Mouse (Mus musculus) midbrain, embryonic 12.5 days (tissue): ENCODE data around the gene Crtc1. TPM values are rescaled to one million over a fixed set of nuclear protein-coding genes. Genes with fewer than 3 reads are reported as not detected.
A peak's percentile ranks its signal among the peaks of the same experiment; 100 is the strongest.

Source experiments
- ATAC-seq: fragments of 200-750 bp; cut with Nextera tagmentation; 2 replicates; pipeline ENCODE4 v1.8.0; 2017; ENCODE audit warnings: low read depth, moderate TSS enrichment, moderate library complexity; ENCODE audit not compliant: low FRiP score
- H3K27ac ChIP-seq: fragments of 300-500 bp; sonication (generic); replicated peaks from 2 replicates; pipeline ENCODE4 v1.5.1; 2016; ENCODE audit warnings: mild to moderate bottlenecking
- H3K27me3 ChIP-seq: fragments of 300-500 bp; sonication (generic); 2 replicates; pipeline ENCODE4 v1.6.1; 2016; ENCODE audit warnings: mild to moderate bottlenecking
- H3K36me3 ChIP-seq: fragments of 300-500 bp; sonication (generic); 2 replicates; pipeline ENCODE4 v1.6.1; 2016
- H3K4me1 ChIP-seq: fragments of 300-500 bp; sonication (generic); 2 replicates; pipeline ENCODE4 v1.6.1; 2016
- H3K4me2 ChIP-seq: fragments of 300-500 bp; sonication (generic); replicated peaks from 2 replicates; pipeline ENCODE4 v1.6.1; 2016; ENCODE audit warnings: mild to moderate bottlenecking, moderate library complexity
- H3K4me3 ChIP-seq: fragments of 300-500 bp; sonication (generic); 2 replicates; pipeline ENCODE4 v1.5.1; 2016; ENCODE audit warnings: mild to moderate bottlenecking
- H3K9ac ChIP-seq: fragments of 300-500 bp; sonication (generic); replicated peaks from 2 replicates; pipeline ENCODE4 v1.6.1; 2016; ENCODE audit warnings: mild to moderate bottlenecking, moderate library complexity
- H3K9me3 ChIP-seq: fragments of 300-500 bp; sonication (generic); 2 replicates; pipeline ENCODE4 v1.6.1; 2016; ENCODE audit warnings: mild to moderate bottlenecking
- WGBS: fragments of 180-500 bp; shearing (Covaris S2); methylation state at CpG from one replicate; pipeline ENCODE4 v1.1.7; 2016; 5-methylcytosine and 5-hydroxymethylcytosine counted together
- polyA plus RNA-seq: library from polyadenylated mRNA; unstranded; fragments of >200 nt; fragmentation: Nextera tagmentation; extraction: Ambion mirVana; gene quantifications from 2 replicates; pipeline ENCODE4 v1.2.1, GENCODE M21; 2016

Crtc1 gene
- polyA plus RNA-seq, result 22.8 and 23.6 TPM in 2 replicates

DNA sequence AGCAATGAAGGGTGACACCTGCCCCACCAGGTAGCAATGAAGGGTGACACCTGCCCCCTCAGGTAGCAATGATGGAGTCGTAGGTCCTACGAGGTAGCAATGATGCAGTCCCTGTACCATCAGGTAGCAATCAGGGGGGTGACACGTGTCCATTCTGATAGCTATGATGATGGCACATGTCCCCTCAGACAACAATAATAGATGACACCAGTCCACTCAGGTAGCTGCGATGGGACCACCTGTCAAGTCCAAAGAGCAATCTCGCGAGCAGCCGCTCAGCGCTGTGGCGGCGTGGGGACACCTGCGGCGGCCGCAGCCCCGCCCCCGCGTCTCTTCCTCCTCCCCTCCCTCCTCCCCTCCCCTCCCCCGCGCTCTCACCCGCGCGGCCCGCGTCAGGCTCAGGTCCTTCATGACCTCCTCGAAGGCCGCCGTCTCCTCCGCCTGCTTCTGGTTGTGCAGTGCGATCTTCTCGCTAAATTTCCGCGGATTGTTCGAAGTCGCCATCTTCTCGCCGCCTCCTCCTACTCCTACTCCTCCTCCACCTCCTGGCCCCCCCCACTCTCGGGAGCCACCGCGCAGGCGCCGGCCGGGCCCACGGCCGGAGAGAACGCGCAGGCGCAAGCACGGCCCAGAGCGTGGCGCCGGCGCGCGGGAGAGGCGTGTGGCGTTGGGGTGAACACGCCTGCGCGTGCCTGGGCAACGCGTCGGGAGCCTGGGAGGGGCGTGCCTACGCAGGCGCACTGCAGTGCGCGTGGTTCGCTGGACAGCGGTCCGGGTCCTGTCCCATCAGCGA lies at the start of gene Crtc1:
Gene Crtc1, minus strand, starts transcription at position 525 of the 793 bp plus-strand sequence.
- under 1% methylated on average over 65 of the region's 70 CpGs for WGBS
- Histone ChIP-seq H3K4me2 (peak within 1 kb of the TSS; percentile 76), H3K4me1 (peaks cover 21% of the 10 kb centered on the region), H3K4me3 (peak within 1 kb of the TSS; percentile 69), H3K36me3 (no peaks in the 10 kb centered on the region), H3K27me3 (no peaks in the 10 kb centered on the region), H3K27ac (peak within 1 kb of the TSS; percentile 80), H3K9me3 (no peaks in the 10 kb centered on the region), H3K9ac (peak within 1 kb of the TSS; percentile 75)
- peak; percentile 98 for ATAC-seq

DNA sequence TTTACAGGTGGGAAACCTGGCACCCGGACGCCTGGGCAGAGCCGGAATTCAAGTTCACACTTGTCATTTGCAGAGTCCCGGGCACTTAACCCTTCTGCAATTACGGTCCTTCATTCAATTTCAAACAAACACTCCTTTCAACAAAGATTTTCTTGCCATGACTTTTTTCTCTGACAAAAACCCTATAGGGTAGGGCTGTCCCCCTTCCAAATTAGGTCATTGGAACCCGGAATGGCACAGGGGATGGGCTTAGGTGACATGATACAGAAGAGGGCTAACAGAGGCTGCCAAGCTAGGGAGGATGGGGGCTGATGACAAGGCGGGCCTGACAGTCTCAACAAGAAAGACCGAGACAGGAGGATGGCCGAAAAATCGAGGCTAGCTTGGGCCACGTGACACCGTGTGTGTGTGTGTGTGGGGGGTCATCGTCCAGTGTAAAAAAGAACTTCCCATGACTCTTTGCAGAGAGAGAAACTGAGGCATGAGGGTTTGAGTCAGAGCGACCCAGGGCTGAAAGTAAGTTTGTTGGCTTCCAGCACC lies 49.6 kb upstream of the Crtc1 start:
- Histone ChIP-seq H3K9me3 (no peaks in the 10 kb centered on the region), H3K9ac (no peak overlapping the region), H3K4me3 (peak overlapping the region; percentile 33), H3K36me3 (no peaks in the 10 kb centered on the region), H3K4me1 (peaks cover 45% of the 10 kb centered on the region), H3K4me2 (peak overlapping the region; percentile 43), H3K27me3 (peaks cover 100% of the 10 kb centered on the region), H3K27ac (no peak overlapping the region)
- ATAC-seq, result no peak
- 3% methylated on average over 14 of the region's 14 CpGs for WGBS

DNA sequence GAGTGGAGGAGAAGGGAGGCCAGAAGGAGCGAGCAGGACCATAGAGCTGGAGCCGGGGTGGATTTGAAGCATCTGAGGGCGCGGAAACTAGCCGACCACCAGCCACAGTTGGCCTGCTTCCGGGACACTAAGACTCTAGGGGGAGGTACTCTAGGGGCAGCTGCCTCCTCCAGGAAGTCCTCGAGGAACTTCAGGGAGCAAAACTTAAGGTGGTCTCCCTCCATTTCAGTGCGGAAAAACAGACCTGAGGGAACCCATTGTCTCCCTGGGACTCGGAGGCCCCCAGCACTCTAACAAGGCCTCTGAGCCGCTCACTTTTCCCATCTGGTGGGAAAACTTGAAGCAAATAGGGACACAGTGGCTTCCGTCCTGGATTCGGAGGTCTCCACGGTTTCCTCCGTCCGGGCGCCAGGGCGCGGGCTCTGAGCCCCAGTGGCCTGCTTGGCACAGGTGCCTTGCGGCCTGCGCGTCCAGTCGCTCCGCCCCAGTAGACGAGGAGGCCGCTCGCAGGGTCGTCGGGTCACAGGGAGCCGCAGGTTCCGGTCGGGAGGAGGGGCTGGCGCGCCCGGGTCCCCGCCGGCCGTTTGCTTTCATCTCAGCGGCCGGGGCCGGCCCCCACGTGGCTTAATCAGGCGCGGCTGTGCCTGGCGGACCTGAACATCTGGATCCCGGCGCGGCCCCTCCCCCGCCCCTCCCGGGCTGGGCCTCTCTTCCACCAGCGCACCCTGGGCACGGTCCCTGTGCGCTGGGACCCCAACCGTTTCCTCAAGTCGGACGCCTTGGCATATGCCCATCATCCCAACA lies 48.8 kb upstream of the Crtc1 start:
- peak; percentile 52; the same call in 1 of the 2 replicates for ATAC-seq
- Histone ChIP-seq H3K4me2 (peak overlapping the region; percentile 66), H3K36me3 (no peaks in the 10 kb centered on the region), H3K27me3 (peaks cover 100% of the 10 kb centered on the region), H3K4me1 (peaks cover 37% of the 10 kb centered on the region), H3K27ac (no peak overlapping the region), H3K9me3 (no peaks in the 10 kb centered on the region), H3K9ac (peak overlapping the region; percentile 25), H3K4me3 (peak overlapping the region; percentile 33)
- WGBS, result 3% methylated on average over 54 of the region's 55 CpGs

DNA sequence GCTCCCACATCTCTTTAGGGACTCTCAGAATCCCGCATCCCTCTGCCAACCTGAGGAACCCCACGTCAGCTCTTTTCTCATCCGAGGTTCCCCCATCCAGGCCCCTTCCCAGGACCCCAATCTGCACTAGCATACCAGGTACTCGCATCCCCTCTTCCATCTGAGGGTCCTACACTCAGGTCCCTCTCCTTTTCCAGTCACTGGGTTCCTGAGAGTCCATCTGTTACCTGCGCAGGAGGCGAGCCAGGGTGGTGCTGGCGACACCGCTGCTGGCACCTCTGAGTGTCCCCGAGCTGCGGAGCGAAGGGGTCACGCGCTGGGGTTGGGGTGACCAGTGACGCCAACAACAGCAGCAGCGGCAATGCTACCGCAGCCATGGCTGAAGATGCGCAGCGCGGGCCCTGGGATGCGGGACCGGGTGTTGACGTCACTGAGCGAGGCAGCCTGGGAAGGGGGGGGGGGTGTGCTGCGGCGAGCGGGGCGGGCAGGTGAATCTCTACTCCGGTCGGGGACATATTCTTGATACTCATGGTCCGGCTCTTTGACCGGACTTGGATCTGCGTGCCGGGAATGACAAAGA lies 47.7 kb upstream of the Crtc1 start, which contains the start of gene Tmem59l:
Gene Tmem59l, minus strand, starts transcription at position 418 of the 580 bp plus-strand sequence.
- peaks cover 29% of the 10 kb centered on the region for H3K4me1 ChIP-seq
- WGBS, result 5% methylated on average over 31 of the region's 33 CpGs
- H3K27me3 ChIP-seq, result peaks cover 98% of the 10 kb centered on the region
- no peak within 1 kb of the TSS for H3K27ac ChIP-seq
- H3K9ac ChIP-seq, result peak within 1 kb of the TSS; percentile 68
- H3K4me3 ChIP-seq, result peak within 1 kb of the TSS; percentile 47
- peak; percentile 35 for ATAC-seq
- H3K36me3 ChIP-seq, result no peaks in the 10 kb centered on the region
- no peaks in the 10 kb centered on the region for H3K9me3 ChIP-seq
- peak within 1 kb of the TSS; percentile 66 for H3K4me2 ChIP-seq

DNA sequence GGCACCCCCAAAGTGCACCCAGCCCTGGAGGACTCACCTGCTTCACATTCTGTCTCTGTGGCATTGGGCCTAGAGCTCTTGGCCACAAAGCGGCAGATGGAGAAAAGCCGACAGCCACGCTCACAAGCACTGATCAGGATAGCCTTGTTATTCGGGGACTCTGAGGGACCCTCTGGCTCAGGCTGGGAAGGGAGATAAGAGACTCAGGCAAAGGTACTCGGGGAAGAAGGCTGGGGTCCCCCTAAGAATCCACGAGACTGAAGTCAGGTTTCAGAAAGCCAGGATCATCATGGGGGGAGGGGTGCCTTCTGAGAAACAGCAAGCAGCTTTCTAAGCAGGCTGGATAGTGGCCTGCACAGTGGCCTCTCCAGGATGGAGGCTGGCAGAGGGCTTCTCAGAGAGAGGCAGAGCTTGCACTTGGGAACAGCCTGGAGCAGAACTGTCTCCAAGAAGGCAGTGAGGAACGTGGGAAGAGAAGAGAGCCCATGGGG lies 46.9 kb upstream of the Crtc1 start:
- Histone ChIP-seq H3K4me2 (peak overlapping the region; percentile 66), H3K36me3 (no peaks in the 10 kb centered on the region), H3K9ac (no peak overlapping the region), H3K9me3 (no peaks in the 10 kb centered on the region), H3K4me1 (peaks cover 29% of the 10 kb centered on the region), H3K27ac (no peak overlapping the region), H3K27me3 (peaks cover 96% of the 10 kb centered on the region), H3K4me3 (peak overlapping the region; percentile 47; the same call in 1 of the 2 replicates)
- no peak for ATAC-seq
- WGBS, result 44% methylated on average over 7 of the region's 7 CpGs

DNA sequence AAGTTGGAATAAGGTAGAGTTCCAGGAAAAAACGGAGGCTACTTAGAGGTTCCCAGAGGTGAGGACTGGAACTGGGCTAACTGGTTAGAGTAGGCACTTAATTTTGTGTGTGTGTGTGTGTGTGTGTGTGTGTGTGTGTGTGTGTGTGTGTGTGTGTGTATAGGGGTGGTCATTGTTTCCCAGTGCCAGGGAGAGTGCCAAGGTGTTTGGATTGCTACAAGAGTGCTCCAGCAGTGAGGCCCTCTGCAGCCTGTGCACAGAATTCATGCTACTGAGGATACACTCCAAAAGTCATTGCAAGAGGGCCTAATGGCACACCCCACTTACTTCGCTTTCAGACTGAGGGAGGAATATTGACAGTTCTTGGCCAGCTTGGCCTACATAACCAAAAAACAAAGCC lies 43.6 kb upstream of the Crtc1 start:
- H3K27me3 ChIP-seq, result peaks cover 87% of the 10 kb centered on the region
- H3K4me2 ChIP-seq, result no peak overlapping the region
- no peak overlapping the region for H3K27ac ChIP-seq
- H3K9ac ChIP-seq, result no peak overlapping the region
- no peaks in the 10 kb centered on the region for H3K36me3 ChIP-seq
- H3K4me1 ChIP-seq, result peaks cover 12% of the 10 kb centered on the region; the same call in 1 of the 2 replicates
- no peak for ATAC-seq
- no peaks in the 10 kb centered on the region for H3K9me3 ChIP-seq
- WGBS, result 62% methylated on average over 2 of the region's 2 CpGs
- H3K4me3 ChIP-seq, result no peak overlapping the region

DNA sequence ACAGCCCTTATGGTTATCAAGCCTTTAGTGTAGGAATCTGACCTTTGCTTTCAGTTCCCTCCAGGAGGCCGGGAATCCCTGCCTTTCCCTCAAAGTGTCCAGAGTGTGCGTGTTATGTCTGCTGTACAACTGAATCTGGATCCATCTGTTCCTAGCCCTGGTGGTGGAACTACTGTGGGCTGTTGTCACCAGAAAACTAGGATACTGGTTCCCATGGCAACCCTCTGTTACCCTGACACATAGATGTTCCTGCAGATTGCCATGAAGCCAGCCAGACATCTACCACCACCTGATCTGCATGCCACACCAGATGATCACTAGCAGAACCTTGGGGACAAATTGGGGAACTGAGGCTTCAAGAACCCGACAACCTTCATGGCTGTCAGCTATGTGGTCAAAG lies 42.5 kb upstream of the Crtc1 start:
- peaks cover 85% of the 10 kb centered on the region for H3K27me3 ChIP-seq
- no peaks in the 10 kb centered on the region for H3K36me3 ChIP-seq
- WGBS, result 74% methylated on average over 3 of the region's 3 CpGs
- no peak overlapping the region for H3K9ac ChIP-seq
- H3K27ac ChIP-seq, result no peak overlapping the region
- H3K4me1 ChIP-seq, result peaks cover 15% of the 10 kb centered on the region
- ATAC-seq, result no peak
- no peaks in the 10 kb centered on the region for H3K9me3 ChIP-seq
- no peak overlapping the region for H3K4me2 ChIP-seq
- no peak overlapping the region for H3K4me3 ChIP-seq

DNA sequence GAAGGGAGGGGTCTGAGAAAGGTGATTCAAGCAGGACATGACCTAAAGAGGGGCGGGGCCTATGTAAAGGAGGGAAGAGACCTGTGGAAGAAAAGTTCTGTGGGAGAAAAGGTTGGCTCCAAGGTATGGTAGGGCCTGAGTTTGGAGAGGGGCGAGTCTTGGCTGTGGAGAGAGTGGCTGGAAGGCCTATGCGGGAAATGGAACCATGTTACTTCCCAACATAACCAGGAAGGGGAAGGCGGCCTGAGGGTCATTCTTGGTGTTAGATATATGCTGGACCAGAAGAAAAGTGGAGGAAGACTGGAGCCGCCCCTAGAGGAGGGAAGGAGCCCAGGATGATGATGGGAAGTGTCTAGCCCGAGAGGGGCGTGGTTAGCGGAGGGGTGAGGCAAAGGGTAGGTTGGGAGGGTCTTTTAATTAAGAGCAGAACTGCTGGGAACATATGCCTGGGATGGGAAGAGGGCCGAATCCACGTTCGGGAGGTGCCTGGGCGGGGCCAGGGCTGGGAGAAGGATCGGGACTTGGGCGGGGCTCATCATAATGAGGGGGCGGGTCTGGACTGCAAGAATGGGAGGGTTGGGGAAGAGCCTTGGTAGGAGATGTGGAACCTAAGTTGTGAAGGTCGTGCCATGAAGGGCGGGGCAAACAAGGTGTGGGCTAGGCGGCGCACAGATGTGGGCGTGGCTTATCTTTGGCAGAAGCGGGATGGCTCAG lies 38.0 kb upstream of the Crtc1 start:
- Histone ChIP-seq H3K4me2 (peak overlapping the region; percentile 82), H3K4me1 (peaks cover 18% of the 10 kb centered on the region), H3K36me3 (no peaks in the 10 kb centered on the region), H3K27me3 (peaks cover 42% of the 10 kb centered on the region), H3K9me3 (no peaks in the 10 kb centered on the region), H3K4me3 (peak overlapping the region; percentile 80), H3K27ac (no peak overlapping the region), H3K9ac (no peak overlapping the region)
- 2% methylated on average over 19 of the region's 21 CpGs for WGBS
- ATAC-seq, result peak; percentile 23; the same call in 1 of the 2 replicates

DNA sequence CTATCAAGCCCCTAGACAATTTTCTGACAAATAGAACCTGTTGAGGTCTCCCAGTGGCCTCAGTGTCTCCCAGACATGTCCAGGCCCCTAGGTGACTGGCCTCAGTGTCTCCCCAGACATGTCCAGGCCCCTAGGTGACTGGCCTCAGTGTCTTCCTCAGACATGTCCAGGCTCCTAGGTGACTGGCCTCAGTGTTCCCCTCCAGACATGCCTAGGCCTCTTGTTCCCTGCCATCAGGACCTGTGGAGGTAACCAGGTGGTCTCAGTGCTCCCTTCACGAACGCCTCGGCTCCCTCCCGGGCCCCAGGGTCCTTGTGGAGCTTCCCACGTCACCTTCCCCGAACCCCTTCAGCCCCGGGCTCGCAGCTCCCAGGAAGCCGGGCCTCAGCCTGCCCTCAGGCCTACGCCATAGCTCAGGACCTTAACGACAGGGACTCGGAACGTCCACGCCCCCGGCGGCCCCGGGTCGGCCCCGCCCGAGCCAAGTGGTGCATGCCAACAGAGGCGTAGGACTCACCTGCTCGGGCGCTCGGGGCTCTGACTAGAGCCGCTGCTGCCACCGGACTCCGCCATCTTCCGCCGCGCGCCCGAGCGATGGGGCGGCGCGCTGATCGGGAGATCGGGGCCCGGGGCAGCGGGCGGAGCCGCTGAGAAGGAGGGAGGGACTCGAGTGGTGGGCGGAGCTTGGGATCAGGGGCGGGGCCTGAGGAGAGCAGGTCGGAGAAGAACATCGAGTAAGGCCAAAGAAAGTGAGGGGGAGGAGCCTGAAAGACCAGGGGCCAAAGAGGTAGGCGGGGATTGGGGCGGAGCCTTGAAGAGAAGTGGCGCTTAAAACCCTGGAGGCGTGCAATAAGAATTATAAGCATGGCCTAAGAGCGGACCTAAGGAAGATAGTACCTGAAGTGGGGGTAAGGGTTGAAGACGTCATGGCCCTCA lies 37.2 kb upstream of the Crtc1 start, which contains the start of gene Klhl26:
Gene Klhl26, minus strand, starts transcription at position 636 of the 936 bp plus-strand sequence.
- H3K9me3 ChIP-seq, result no peaks in the 10 kb centered on the region
- peaks cover 36% of the 10 kb centered on the region for H3K27me3 ChIP-seq
- H3K9ac ChIP-seq, result peak within 1 kb of the TSS; percentile 84
- peak within 1 kb of the TSS; percentile 80 for H3K4me3 ChIP-seq
- H3K36me3 ChIP-seq, result no peaks in the 10 kb centered on the region
- peak; percentile 88 for ATAC-seq
- peak within 1 kb of the TSS; percentile 82 for H3K4me2 ChIP-seq
- H3K27ac ChIP-seq, result 0 out of 2 replicates have a peak within 1 kb of the TSS, but pooled peaks have one; percentile 32
- WGBS, result under 1% methylated on average over 53 of the region's 53 CpGs
- peaks cover 18% of the 10 kb centered on the region for H3K4me1 ChIP-seq

DNA sequence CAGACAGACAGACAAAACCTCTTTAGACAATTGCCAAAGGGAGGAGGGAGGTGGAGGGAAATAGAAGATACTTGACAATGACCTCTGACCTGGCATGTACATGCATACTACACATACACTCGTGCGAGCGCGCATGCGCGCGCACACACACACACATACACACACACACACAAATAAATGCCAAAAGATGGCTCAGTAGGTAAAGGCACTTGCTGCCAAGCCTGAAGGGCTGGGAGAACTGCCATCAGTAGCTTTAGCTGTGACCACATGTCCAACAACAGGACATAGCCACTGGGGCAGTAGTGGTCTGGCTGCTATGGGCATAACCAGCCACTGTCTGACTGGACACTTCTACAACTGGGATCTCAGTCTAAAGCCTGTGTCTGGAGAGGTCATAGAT lies 32.5 kb upstream of the Crtc1 start:
- H3K27ac ChIP-seq, result no peak overlapping the region
- WGBS, result 94% methylated on average over 7 of the region's 7 CpGs
- ATAC-seq, result no peak
- H3K4me1 ChIP-seq, result peaks cover 13% of the 10 kb centered on the region
- H3K27me3 ChIP-seq, result no peaks in the 10 kb centered on the region
- H3K9me3 ChIP-seq, result no peaks in the 10 kb centered on the region
- no peak overlapping the region for H3K9ac ChIP-seq
- no peak overlapping the region for H3K4me2 ChIP-seq
- H3K36me3 ChIP-seq, result no peaks in the 10 kb centered on the region
- H3K4me3 ChIP-seq, result no peak overlapping the region
